Mouse (Mus musculus) hindbrain, embryonic 11.5 days (tissue): ENCODE results near the gene Mybpc1. TPM values are rescaled to one million over a fixed set of nuclear protein-coding genes. Genes with fewer than 3 reads are reported as not detected.
A peak's percentile ranks its signal among the peaks of the same experiment; 100 is the strongest.

Experiments used
- ATAC-seq: fragments of 200-750 bp; cut with Nextera tagmentation; 2 replicates; pipeline ENCODE4 v1.8.0; 2017; ENCODE audit warnings: mild to moderate bottlenecking, moderate TSS enrichment, moderate library complexity; ENCODE audit not compliant: low FRiP score
- DNase-seq: peaks from one replicate; pipeline ENCODE4 v3.0.0-alpha.2; 2015; ENCODE audit warnings: low spot score
- H3K27ac ChIP-seq: fragments of 300-500 bp; sonication (generic); 2 replicates; pipeline ENCODE4 v1.5.1; 2014; ENCODE audit warnings: mild to moderate bottlenecking, low read depth, low read length
- H3K27me3 ChIP-seq: fragments of 300-500 bp; sonication (generic); 2 replicates; pipeline ENCODE4 v1.6.1; 2014; ENCODE audit warnings: mild to moderate bottlenecking, low read length, moderate library complexity, mixed read lengths; ENCODE audit not compliant: control insufficient read depth, insufficient read depth
- H3K36me3 ChIP-seq: fragments of 300-500 bp; sonication (generic); 2 replicates; pipeline ENCODE4 v1.6.1; 2014; ENCODE audit warnings: mild to moderate bottlenecking, low read length, moderate library complexity, mixed read lengths; ENCODE audit not compliant: control insufficient read depth, insufficient read depth
- H3K4me1 ChIP-seq: fragments of 300-500 bp; sonication (generic); replicated peaks from 2 replicates; pipeline ENCODE4 v1.6.1; 2014; ENCODE audit warnings: low read length, mixed read lengths; ENCODE audit not compliant: control insufficient read depth, insufficient read depth
- H3K4me2 ChIP-seq: fragments of 300-500 bp; sonication (generic); replicated peaks from 2 replicates; pipeline ENCODE4 v1.6.1; 2014; ENCODE audit warnings: mild to moderate bottlenecking, low read depth, low read length
- H3K4me3 ChIP-seq: fragments of 300-500 bp; sonication (generic); 2 replicates; pipeline ENCODE4 v1.5.1; 2014; ENCODE audit warnings: low read depth, low read length
- H3K9ac ChIP-seq: fragments of 300-500 bp; sonication (generic); 2 replicates; pipeline ENCODE4 v1.6.1; 2014; ENCODE audit warnings: low read depth, low read length
- H3K9me3 ChIP-seq: fragments of 300-500 bp; sonication (generic); 2 replicates; pipeline ENCODE4 v1.6.1; 2016; ENCODE audit warnings: low read length; ENCODE audit not compliant: control insufficient read depth
- WGBS: fragments of 180-500 bp; shearing (Covaris S2); extraction: QIAGEN DNeasy Blood & Tissue Kit; methylation state at CpG from one replicate; pipeline ENCODE4 v1.1.7; 2014; 5-methylcytosine and 5-hydroxymethylcytosine counted together
- polyA plus RNA-seq: library from polyadenylated mRNA; unstranded; fragments of >200 nt; fragmentation: Nextera tagmentation; extraction: Ambion mirVana; gene quantifications from 2 replicates; pipeline ENCODE4 v1.2.1, GENCODE M21; 2014

Gene Mybpc1
- polyA plus RNA-seq, 1 experiment from 2014 or later, result 8.6 TPM

DNA sequence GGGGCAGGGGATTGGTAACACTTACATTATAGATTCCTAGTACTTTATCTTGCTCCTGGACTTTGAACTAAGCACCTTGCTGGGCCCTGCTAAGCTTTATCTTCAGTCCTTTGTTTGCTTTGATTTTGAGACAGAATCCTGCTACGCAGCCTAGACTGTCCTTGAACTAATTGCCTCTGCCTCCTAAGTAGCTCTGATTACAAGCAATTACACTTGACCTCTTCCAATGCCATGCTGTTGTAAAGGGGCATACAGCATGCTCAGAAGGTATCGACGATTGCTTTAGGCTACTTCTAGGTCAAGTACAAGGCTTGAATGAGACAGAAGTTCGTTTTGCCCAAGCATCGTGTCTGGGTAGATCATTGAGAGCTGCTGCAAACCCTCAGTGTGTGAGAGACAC, 99.7 kb downstream of the Mybpc1 start:
- WGBS, result 72% methylated on average over 5 of the region's 5 CpGs
- Histone ChIP-seq H3K4me3 (no peak overlapping the region), H3K4me1 (no peaks in the 10 kb centered on the region; the same call in 1 of the 2 replicates), H3K9me3 (no peaks in the 10 kb centered on the region), H3K36me3 (no peaks in the 10 kb centered on the region), H3K27me3 (no peaks in the 10 kb centered on the region), H3K27ac (no peak overlapping the region), H3K4me2 (no peak overlapping the region), H3K9ac (no peak overlapping the region)
- DNase-seq (no peak), ATAC-seq (no peak)

DNA sequence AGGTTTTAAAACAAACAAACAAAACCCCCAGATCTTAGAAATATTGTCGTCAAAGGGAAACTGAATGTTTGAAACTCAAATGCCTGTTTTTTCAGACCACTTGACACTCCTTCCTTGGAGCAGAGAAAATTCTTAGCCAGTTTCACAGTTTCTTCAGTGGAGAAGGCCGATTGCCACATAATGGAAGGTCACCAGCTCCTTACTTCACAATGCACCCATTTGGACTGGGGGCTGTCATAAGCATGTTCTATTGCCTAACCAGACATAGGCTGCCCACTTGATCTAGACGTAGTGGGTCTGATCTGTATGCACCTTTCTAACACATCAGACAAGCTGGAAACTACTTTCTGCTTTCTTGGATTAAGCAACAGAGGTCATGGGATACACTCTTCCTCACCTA, 100.5 kb downstream of the Mybpc1 start:
- WGBS, result 51% methylated on average over 3 of the region's 3 CpGs
- H3K4me3 ChIP-seq, result no peak overlapping the region
- ATAC-seq, result no peak
- H3K9me3 ChIP-seq, result no peaks in the 10 kb centered on the region
- H3K4me2 ChIP-seq, result peak overlapping the region; percentile 78; the same call in 1 of the 2 replicates
- H3K9ac ChIP-seq, result no peak overlapping the region
- DNase-seq, result no peak
- no peaks in the 10 kb centered on the region for H3K27me3 ChIP-seq
- no peak overlapping the region for H3K27ac ChIP-seq
- H3K36me3 ChIP-seq, result no peaks in the 10 kb centered on the region
- no peaks in the 10 kb centered on the region; the same call in 1 of the 2 replicates for H3K4me1 ChIP-seq

DNA sequence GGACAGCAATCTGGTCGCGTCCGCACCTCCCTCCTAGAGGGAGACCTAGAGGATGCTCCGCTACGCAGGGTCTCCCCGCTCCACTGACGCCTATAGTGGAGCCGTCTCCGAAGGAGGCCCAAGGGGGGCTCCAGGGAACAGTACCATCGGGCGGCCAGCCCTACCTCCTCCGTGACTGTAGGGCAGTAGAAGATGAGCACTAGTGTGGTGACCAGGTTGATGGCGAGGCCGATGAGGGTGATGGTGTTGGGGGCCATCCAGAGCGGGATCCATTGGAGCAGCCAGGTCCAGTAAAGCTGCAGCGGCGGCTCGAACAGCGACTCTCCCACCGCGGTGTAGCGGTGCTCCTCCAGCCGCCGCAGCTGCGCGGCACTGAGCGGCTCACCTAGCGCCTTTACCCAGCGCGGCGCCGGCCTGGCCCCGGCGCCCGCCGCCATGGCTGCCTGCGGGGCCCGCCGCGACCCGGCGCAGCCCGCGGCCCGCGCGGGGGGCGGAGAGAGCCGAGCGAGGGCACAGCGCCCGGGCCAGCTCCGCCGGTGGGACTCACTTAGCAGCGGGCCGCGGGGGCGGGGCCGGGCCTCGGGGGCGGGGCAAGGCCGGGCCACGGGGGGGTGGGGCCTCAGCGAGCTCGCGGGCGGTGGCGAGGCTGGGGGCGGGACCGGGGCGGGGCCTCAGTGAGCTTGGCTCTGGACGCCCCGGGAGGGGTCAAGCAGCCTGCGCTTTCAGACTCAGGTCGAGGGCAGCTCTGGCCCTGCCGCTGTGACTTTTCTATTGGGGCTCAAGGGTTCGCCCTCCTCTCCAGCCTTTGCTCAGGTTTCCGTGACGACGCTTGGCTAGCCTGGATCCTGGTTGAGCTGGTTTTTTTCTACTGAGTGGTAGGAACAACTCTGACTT, 101.3 kb downstream of the Mybpc1 start, which contains the start of gene Chpt1:
Chpt1 (minus strand) TSS at position 653 of the 894 bp plus-strand sequence.
- Histone ChIP-seq H3K4me1 (no peaks in the 10 kb centered on the region; the same call in 1 of the 2 replicates), H3K27ac (peak within 1 kb of the TSS; percentile 55), H3K4me3 (peak within 1 kb of the TSS; percentile 70), H3K4me2 (peak within 1 kb of the TSS; percentile 78), H3K27me3 (no peaks in the 10 kb centered on the region), H3K36me3 (no peaks in the 10 kb centered on the region), H3K9me3 (no peaks in the 10 kb centered on the region), H3K9ac (peak within 1 kb of the TSS; percentile 81)
- ATAC-seq (peak; percentile 97), DNase-seq (peak; percentile 91)
- WGBS, result 1% methylated on average over 48 of the region's 80 CpGs

DNA sequence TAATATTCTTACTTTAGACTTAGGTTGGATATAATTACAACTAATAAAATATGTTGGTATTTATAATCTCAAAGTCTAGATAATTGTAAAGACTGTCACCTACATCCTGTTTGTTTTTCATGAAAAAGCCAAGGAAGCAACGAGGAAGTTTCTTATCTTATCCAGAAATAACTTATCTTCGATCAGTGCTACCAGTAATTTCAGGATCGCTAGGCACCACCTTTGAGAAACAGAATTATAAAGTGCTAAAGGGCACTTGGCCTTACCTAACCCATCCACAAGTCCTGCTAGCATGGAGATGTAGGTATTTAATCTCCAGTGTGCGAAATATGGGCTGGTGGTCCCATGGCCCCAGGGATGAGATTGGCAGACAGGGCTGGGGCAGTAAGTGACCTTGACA, 102.0 kb downstream of the Mybpc1 start:
- Histone ChIP-seq H3K27me3 (no peaks in the 10 kb centered on the region), H3K4me2 (peak overlapping the region; percentile 78), H3K4me1 (no peaks in the 10 kb centered on the region; the same call in 1 of the 2 replicates), H3K27ac (0 out of 2 replicates have a peak overlapping the region, but pooled peaks have one; percentile 55), H3K36me3 (no peaks in the 10 kb centered on the region), H3K9ac (peak overlapping the region; percentile 81), H3K9me3 (no peaks in the 10 kb centered on the region), H3K4me3 (peak overlapping the region; percentile 70)
- WGBS, result 57% methylated on average over 4 of the region's 4 CpGs
- ATAC-seq (no peak), DNase-seq (no peak)

DNA sequence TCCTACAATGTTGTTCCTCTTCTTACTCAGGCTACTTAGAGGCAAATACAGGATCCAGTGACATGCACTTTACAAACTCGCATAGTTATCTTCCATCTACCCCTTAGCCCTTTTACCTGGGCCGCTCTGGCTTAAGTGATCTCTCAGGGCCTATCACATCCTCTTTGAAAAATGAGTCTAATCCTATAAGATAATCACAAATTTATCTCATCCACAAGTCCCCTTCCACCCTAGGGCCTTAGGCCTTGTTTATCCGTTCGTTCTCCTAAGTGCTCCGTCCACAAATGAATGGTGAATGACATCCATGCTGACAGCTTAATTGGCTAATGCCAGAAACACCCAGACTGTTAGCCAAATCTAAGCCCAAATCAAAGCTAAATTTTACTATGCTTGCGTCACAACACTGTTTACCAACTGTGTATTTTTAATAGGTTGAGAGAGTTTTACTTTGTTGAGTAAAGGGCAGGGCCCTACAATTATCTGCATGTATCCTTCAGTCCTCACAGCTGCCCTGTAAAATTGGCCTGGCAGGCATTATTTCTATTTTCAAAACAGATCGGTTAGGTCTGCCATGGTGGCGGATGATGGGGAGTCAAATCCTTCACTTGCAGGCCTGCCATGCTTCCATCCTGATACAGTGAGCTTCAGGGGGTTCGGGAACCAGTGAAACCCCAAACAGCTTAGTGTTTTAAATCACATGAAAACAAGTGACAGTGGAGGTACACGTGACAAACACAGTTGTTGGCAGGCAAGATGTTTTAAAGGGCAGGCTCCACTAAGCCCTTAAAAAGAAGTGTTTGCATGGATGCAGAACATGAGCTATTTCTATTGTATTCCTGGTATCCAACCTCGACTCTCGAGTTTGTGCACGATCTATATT, 102.8 kb downstream of the Mybpc1 start:
- 82% methylated on average over 13 of the region's 13 CpGs for WGBS

DNA sequence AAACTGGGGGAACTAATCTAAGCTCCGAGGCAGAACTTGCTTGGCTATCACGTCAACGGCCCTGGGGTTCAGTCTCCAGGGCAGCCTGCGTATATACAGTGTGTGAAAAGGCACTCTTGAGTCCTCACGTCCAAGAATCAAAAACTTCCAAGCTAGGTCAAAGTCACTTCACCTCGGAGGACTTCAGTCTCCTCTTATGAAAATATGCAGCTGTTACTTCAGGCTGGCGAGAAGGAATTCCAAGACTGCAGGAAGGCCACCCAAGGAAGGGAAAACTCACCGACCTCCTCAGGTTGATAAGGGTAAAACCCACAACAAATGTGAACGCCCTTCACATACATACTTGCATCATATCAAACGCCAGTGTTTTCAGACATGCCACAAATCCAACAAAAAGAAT, 103.6 kb downstream of the Mybpc1 start:
- Histone ChIP-seq H3K4me3 (no peak overlapping the region), H3K4me1 (no peaks in the 10 kb centered on the region; the same call in 1 of the 2 replicates), H3K4me2 (no peak overlapping the region), H3K36me3 (no peaks in the 10 kb centered on the region), H3K9me3 (no peaks in the 10 kb centered on the region), H3K9ac (no peak overlapping the region), H3K27ac (no peak overlapping the region), H3K27me3 (no peaks in the 10 kb centered on the region)
- DNase-seq (no peak), ATAC-seq (no peak)
- WGBS, result 76% methylated on average over 10 of the region's 10 CpGs

More for the DNA sequence above, 102.8 kb downstream of the Mybpc1 start:
- Histone ChIP-seq H3K4me2 (no peak overlapping the region), H3K27me3 (no peaks in the 10 kb centered on the region), H3K4me1 (no peaks in the 10 kb centered on the region; the same call in 1 of the 2 replicates), H3K27ac (no peak overlapping the region), H3K4me3 (no peak overlapping the region), H3K36me3 (no peaks in the 10 kb centered on the region), H3K9me3 (no peaks in the 10 kb centered on the region), H3K9ac (no peak overlapping the region)
- no peak for ATAC-seq
- no peak for DNase-seq

DNA sequence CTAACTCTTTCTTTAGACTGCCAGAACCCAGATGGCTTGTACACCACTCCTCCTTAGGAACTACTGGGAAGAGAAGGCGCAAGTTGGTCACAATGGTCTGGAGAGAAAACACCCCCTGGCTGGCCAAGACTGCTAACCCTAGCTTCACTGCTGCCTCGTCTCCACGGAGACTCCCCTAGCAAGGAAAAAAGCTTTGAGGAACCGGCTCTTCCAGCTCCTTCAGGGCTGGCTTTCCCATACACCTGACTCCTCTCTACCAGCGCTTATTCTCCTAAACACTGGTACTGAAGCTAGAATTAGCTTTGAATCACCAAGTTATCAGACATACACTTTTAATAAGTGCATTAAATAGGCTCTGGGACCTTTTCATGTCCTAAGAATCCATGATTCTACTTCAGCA, 105.0 kb downstream of the Mybpc1 start:
- no peak for ATAC-seq
- Histone ChIP-seq H3K27me3 (no peaks in the 10 kb centered on the region), H3K27ac (no peak overlapping the region), H3K4me2 (no peak overlapping the region), H3K36me3 (no peaks in the 10 kb centered on the region), H3K4me3 (no peak overlapping the region), H3K9ac (no peak overlapping the region), H3K4me1 (no peaks in the 10 kb centered on the region; the same call in 1 of the 2 replicates), H3K9me3 (no peaks in the 10 kb centered on the region)
- no peak for DNase-seq
- 69% methylated on average over 5 of the region's 5 CpGs for WGBS

DNA sequence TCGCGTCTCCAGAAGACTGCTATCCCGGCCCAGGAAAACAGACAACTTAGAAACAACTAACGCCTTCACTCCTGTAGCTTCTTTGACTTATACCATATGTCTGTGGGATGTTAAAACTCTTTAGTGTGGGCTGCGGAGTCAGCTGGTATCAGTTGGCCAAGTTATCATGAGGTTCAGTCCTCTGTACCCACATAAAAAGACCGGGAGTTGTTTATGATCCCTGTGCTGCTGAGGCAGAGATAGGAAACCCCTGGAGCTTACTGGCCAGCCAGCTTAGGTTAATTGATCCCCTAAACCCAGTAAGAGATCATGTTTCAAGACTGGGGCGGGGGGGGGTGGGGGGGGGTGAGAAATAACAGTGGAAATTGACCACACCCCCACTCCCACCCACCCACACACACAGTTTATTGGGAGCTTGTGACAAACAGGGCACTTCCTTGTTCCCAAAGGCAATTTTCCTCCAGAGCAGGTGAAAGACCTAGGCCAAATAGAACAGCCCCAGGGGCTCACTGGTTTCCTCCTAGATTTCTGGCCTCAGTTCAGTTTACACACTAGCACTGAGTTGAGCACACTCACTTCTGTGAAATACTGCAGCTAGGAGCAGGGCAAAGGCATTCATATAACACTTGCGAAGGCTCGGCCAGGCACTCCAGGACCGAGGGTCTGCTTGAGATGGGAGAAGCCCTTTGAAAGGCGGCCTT, 107.9 kb downstream of the Mybpc1 start:
- WGBS, result 73% methylated on average over 11 of the region's 11 CpGs
- H3K27me3 ChIP-seq, result no peaks in the 10 kb centered on the region
- no peak for ATAC-seq

More for the DNA sequence above, 107.9 kb downstream of the Mybpc1 start:
- H3K9ac ChIP-seq, result no peak overlapping the region
- H3K36me3 ChIP-seq, result no peaks in the 10 kb centered on the region
- no peak for DNase-seq
- H3K4me2 ChIP-seq, result no peak overlapping the region
- no peaks in the 10 kb centered on the region for H3K9me3 ChIP-seq
- H3K4me1 ChIP-seq, result no peaks in the 10 kb centered on the region
- no peak overlapping the region for H3K27ac ChIP-seq
- no peak overlapping the region for H3K4me3 ChIP-seq
